Mouse (Mus musculus) monocyte, adult 5-6 weeks (primary cell): ENCODE results near the gene Dnajc17. TPM values are rescaled to one million over a fixed set of nuclear protein-coding genes. Genes with fewer than 3 reads are reported as not detected.

Source experiments
- ATAC-seq: fragments of 153-309, 156-312 bp; replicated peaks from 2 replicates; pipeline ENCODE4 v1.8.0; 2017; ENCODE audit warnings: mild to moderate bottlenecking; ENCODE audit not compliant: low TSS enrichment, insufficient number of reproducible peaks, severe bottlenecking, poor library complexity, low FRiP score
- total RNA-seq: library from RNA; stranded (forward); fragments of 200-1000, 200-491, 200-594 nt; gene quantifications from 3 replicates; pipeline ENCODE4 v1.2.3, GENCODE M21; 2017

Dnajc17 gene
- total RNA-seq, 1 experiment from 2014 or later, result 53.6 TPM

- ATAC-seq, result no peak
Measured at GRCm38 (mm10) chr2:119203871-119204460, 4.6 kb downstream of the Dnajc17 start.

- no peak for ATAC-seq
Measured at GRCm38 (mm10) chr2:119202914-119203453, 5.6 kb downstream of the Dnajc17 start.

- ATAC-seq, result no peak
Measured at GRCm38 (mm10) chr2:119198934-119199333, 9.7 kb downstream of the Dnajc17 start.

- no peak for ATAC-seq
Measured at GRCm38 (mm10) chr2:119198049-119198448, 10.5 kb downstream of the Dnajc17 start.

GRCm38 (mm10) chr2:119197493-119197892 lies 11.1 kb downstream of the Dnajc17 start:
- no peak for ATAC-seq

- no peak for ATAC-seq
Measured at GRCm38 (mm10) chr2:119196316-119197108, 12.1 kb downstream of the Dnajc17 start.

- no peak for ATAC-seq
Measured at GRCm38 (mm10) chr2:119194140-119194539, 14.5 kb downstream of the Dnajc17 start.

GRCm38 (mm10) chr2:119190969-119191368 lies 17.6 kb downstream of the Dnajc17 start:
- ATAC-seq, result no peak

GRCm38 (mm10) chr2:119189029-119189710 lies 19.4 kb downstream of the Dnajc17 start:
- ATAC-seq, result peak; percentile 95

- ATAC-seq, result no peak
Measured at GRCm38 (mm10) chr2:119182914-119183313, 25.7 kb downstream of the Dnajc17 start.

- no peak for ATAC-seq
Measured at GRCm38 (mm10) chr2:119177384-119177939, 31.1 kb downstream of the Dnajc17 start.

GRCm38 (mm10) chr2:119176761-119177160 lies 31.8 kb downstream of the Dnajc17 start:
- ATAC-seq, result no peak

GRCm38 (mm10) chr2:119175614-119176013 lies 33.0 kb downstream of the Dnajc17 start:
- ATAC-seq, result no peak

GRCm38 (mm10) chr2:119174866-119175265 lies 33.7 kb downstream of the Dnajc17 start:
- ATAC-seq, result no peak

- ATAC-seq, result no peak
Measured at GRCm38 (mm10) chr2:119173991-119174651, 34.5 kb downstream of the Dnajc17 start, which contains the start of gene Gm14137. TSS of gene Gm14137 (plus strand) at chr2:119174509.

- no peak for ATAC-seq
Measured at GRCm38 (mm10) chr2:119172862-119173576, 35.6 kb downstream of the Dnajc17 start.

- ATAC-seq, result no peak
Measured at GRCm38 (mm10) chr2:119172446-119172845, 36.1 kb downstream of the Dnajc17 start.

GRCm38 (mm10) chr2:119171574-119171973 lies 37.0 kb downstream of the Dnajc17 start:
- no peak for ATAC-seq
